Mouse (Mus musculus) neural tube, embryonic 14.5 days (tissue): ENCODE measurements at regions not wholly inside any gene's neighbourhood (a gene's known extent, or its start where the extent isn't known, plus 50 kb on each side); places are given as distances from the start of the nearest gene placed in this dataset.

ENCODE experiments used
- ATAC-seq: fragments of 200-750 bp; cut with Nextera tagmentation; 2 replicates; pipeline ENCODE4 v1.8.0; 2017; ENCODE audit warnings: low read depth, mild to moderate bottlenecking, moderate TSS enrichment, moderate library complexity
- H3K27ac ChIP-seq: fragments of 300-500 bp; sonication (generic); 2 replicates; pipeline ENCODE4 v1.5.1; 2014; ENCODE audit warnings: low read depth, mild to moderate bottlenecking, control low read depth, low read length, moderate library complexity, mixed read lengths
- H3K27me3 ChIP-seq: fragments of 300-500 bp; sonication (generic); 2 replicates; pipeline ENCODE4 v1.6.1; 2014; ENCODE audit warnings: low read length; ENCODE audit not compliant: control insufficient read depth, insufficient read depth
- H3K36me3 ChIP-seq: fragments of 300-500 bp; sonication (generic); 2 replicates; pipeline ENCODE4 v1.6.1; 2014; ENCODE audit warnings: low read length, mixed read lengths; ENCODE audit not compliant: control insufficient read depth, insufficient read depth
- H3K4me1 ChIP-seq: fragments of 300-500 bp; sonication (generic); 2 replicates; pipeline ENCODE4 v1.6.1; 2014; ENCODE audit warnings: low read length; ENCODE audit not compliant: control insufficient read depth, insufficient read depth
- H3K4me2 ChIP-seq: fragments of 300-500 bp; sonication (generic); 2 replicates; pipeline ENCODE4 v1.6.1; 2014; ENCODE audit warnings: mild to moderate bottlenecking, low read depth, low read length, control low read depth
- H3K4me3 ChIP-seq: fragments of 300-500 bp; sonication (generic); 2 replicates; pipeline ENCODE4 v1.5.1; 2014; ENCODE audit warnings: low read depth, low read length, control low read depth, mixed read lengths
- H3K9ac ChIP-seq: fragments of 300-500 bp; sonication (generic); replicated peaks from 2 replicates; pipeline ENCODE4 v1.6.1; 2014; ENCODE audit warnings: low read depth, mild to moderate bottlenecking, control low read depth, low read length, mixed read lengths
- H3K9me3 ChIP-seq: fragments of 300-500 bp; sonication (generic); 2 replicates; pipeline ENCODE4 v1.6.1; 2016; ENCODE audit warnings: low read length; ENCODE audit not compliant: control insufficient read depth
- WGBS: fragments of 180-500 bp; shearing (Covaris S2); extraction: QIAGEN DNeasy Blood & Tissue Kit; methylation state at CpG from one replicate; pipeline ENCODE4 v1.1.7; 2014; 5-methylcytosine and 5-hydroxymethylcytosine counted together

DNA sequence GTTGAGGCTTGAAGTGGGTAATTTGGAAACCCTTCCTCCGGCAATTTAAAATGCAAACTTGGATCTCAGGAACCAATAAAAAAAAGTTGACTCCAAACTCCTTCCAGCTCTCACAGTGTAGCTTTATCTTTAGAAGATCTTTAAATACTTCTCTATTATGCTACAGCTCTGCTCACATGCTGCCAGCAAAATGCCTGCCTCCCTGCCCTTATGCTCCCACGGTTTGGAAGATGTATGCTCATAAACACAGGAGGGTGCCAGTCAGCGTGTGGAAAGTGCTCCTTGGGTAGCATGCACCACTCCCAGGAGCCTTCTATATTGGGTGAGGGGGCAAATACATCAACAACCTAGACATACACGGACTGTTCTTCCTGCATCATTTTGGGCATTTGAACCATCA is 123.2 kb upstream of the Arl4c start:
- Histone ChIP-seq H3K9ac (no peak overlapping the region), H3K4me3 (no peak overlapping the region), H3K9me3 (no peaks in the 10 kb centered on the region), H3K36me3 (no peaks in the 10 kb centered on the region), H3K27me3 (no peaks in the 10 kb centered on the region), H3K27ac (no peak overlapping the region), H3K4me2 (no peak overlapping the region), H3K4me1 (no peaks in the 10 kb centered on the region)
- no peak for ATAC-seq
- WGBS = 78% methylated on average over 4 of the region's 4 CpGs

DNA sequence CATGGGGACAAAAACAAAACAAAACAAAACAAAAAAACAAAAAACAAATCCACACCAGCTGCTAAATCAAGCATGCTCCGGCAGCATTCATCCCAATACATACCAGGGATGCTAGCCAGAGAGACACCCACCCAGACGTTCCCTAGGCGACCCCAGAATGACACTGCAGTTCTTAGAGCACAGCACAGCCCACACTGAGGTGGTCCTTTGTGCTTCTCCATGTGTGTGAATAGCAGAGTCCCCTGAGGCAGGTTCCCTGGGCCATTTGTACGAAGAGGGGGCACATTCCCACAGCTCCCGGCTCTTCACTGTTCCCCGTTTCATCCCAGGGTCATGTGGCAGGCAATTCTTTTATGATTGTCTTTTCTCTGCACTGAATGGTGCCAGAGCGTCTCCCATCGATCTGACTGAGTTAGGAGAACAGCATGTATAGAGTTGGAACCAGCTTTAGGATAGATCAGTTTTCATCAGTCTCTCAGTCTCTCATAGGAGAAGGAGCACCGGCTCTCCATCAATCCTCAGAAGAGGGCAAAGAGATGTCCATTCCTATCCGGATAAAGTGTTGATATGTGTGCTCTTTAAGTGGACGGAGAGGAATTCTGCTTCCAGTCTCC is 136.7 kb upstream of the Arl4c start:
- peak; percentile 64; the same call in 1 of the 2 replicates for ATAC-seq
- Histone ChIP-seq H3K36me3 (no peaks in the 10 kb centered on the region), H3K27ac (no peak overlapping the region), H3K9ac (no peak overlapping the region), H3K27me3 (no peaks in the 10 kb centered on the region), H3K4me1 (peaks cover 17% of the 10 kb centered on the region), H3K9me3 (no peaks in the 10 kb centered on the region), H3K4me2 (no peak overlapping the region), H3K4me3 (no peak overlapping the region)
- WGBS = 16% methylated on average over 11 of the region's 11 CpGs

DNA sequence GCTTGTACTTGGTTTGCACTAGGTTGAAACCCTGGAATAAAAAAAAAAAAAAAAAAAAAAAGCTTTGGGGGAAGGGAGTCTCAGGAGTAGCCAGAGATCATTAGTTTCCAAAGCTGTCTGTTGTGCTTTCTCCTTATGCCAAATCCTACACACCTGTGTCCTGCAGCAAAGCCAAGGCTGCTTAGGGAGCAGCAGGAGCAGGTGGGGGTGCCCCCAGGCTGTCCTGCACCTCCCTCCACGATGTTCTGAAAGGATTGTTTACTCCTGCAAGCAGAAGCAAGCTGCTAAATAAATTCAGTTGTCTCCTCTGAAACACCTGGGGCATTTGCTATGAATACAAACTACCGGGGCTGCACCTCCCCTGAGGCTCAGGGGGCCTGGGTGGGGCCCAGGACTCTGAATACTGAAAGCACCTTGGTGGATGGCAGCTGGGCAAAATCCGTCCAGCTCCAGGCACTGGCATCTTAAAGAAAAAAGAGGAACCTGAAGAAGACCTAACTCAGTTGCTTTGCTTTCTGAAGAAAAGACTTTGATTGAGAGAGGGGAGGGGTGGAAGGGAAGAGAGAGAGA is 137.5 kb upstream of the Arl4c start:
- H3K27me3 ChIP-seq = no peaks in the 10 kb centered on the region
- peak overlapping the region; percentile 78 for H3K27ac ChIP-seq
- WGBS = 9% methylated on average over 3 of the region's 3 CpGs
- no peak overlapping the region for H3K4me2 ChIP-seq
- no peak overlapping the region for H3K4me3 ChIP-seq
- H3K9me3 ChIP-seq = no peaks in the 10 kb centered on the region
- H3K4me1 ChIP-seq = peaks cover 17% of the 10 kb centered on the region
- ATAC-seq = no peak
- H3K36me3 ChIP-seq = no peaks in the 10 kb centered on the region
- no peak overlapping the region for H3K9ac ChIP-seq

DNA sequence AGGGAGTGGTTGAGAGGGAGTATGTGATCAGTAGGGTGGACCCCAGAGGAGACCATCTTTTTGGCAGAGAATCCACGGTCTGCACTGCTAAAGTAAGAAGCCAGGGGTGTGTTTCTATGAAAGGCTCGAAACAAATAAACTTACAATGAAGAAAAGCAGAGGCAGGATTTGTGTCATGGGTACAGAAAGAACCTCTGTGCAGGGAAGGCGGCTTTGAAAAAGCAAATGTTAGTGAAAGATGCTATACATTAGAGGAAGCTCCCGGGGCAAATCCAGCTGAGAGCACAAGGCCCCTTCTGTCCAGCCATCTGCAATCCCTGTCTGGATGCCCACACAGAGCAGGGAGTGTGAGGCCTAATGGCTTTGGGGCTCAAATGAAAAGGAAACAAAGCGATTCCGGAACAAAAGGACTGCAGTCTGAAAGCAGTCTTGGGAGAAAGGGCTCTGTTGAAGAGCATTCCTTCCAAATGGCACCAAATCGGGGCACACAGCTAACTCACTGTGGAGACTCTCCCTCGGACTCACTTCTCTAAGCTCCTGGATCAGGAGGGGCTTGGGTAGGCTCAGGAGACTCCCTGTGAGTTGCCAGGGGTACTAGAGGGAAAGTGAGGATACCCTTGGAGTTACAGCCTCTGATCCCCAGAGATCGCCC is 138.1 kb upstream of the Arl4c start:
- H3K27me3 ChIP-seq = no peaks in the 10 kb centered on the region
- 17% methylated on average over 9 of the region's 9 CpGs for WGBS
- no peaks in the 10 kb centered on the region for H3K9me3 ChIP-seq
- peak overlapping the region; percentile 78 for H3K27ac ChIP-seq
- ATAC-seq = peak; percentile 80
- no peak overlapping the region for H3K9ac ChIP-seq
- no peak overlapping the region for H3K4me3 ChIP-seq
- no peak overlapping the region for H3K4me2 ChIP-seq
- no peaks in the 10 kb centered on the region for H3K36me3 ChIP-seq
- peaks cover 17% of the 10 kb centered on the region for H3K4me1 ChIP-seq

DNA sequence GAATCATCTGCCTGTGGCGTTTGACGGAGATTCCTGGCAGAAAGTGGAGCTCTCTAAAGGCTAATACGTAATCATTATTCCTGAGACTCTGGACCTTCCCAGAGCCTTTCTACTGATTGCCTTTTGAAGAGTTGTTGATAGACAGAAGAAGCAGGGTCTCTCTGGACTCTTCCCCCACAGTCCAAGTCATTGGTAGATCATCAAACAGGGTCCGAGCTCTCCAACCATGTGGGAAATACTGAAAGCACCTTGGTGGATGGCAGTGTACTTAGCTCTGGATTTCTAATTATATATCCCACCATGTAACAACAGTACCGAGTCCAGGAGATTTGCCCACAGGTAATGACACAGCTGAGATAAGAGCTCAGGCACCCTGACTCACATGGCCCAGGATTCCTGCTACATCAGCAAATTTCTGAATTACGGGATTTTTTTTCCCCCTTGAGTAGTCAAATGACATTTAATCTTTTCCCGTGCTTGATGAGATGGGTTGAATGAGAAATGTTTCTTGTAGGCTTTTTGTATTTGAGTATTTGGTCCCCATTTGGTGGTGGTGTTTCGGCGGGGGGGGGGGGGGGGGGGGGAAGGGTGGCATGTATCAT is 139.1 kb upstream of the Arl4c start:
- Histone ChIP-seq H3K9ac (no peak overlapping the region), H3K36me3 (no peaks in the 10 kb centered on the region), H3K4me3 (no peak overlapping the region), H3K9me3 (no peaks in the 10 kb centered on the region), H3K27ac (peak overlapping the region; percentile 39; the same call in 1 of the 2 replicates), H3K4me1 (peaks cover 17% of the 10 kb centered on the region), H3K4me2 (no peak overlapping the region), H3K27me3 (no peaks in the 10 kb centered on the region)
- 60% methylated on average over 8 of the region's 9 CpGs for WGBS
- ATAC-seq = no peak

DNA sequence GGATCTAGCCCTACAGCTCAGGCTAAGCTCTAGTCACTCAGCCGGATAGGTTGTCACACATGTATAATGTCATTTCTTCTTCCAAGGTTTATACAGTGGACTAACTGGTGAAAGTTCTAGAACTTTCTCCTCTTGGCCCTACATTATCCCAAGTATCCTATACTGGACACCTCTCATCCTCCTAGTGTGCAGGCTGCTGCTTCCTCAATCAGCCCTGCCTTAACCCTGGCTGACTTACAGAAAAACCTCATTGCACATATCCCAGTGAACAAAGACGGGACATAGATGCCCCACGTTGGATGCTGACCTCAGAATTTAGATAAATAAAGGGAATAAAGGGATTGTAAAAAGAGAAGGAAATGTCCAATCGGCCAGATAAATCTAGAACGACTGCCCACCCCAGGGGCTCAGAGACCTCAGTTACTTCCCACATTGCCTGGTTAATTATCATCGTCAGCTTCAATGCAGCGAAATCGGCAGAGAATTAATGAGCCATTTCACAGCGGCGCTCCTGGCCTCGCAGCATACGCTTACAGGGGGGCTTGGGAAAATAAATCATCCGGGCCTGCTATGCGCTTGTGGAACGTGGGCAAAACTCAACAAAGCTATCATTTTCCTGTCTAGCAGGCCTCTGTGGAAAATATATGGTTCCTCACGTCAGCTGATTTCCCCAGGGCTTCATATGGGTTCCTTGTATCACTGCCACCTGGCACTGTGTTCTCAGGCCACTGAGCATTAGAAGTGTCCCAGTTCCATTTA is 145.5 kb upstream of the Arl4c start:
- H3K9ac ChIP-seq = no peak overlapping the region; the same call in 1 of the 2 replicates
- no peaks in the 10 kb centered on the region for H3K36me3 ChIP-seq
- ATAC-seq = peak; percentile 89
- no peaks in the 10 kb centered on the region for H3K27me3 ChIP-seq
- no peak overlapping the region for H3K4me3 ChIP-seq
- peak overlapping the region; percentile 66 for H3K27ac ChIP-seq
- 10% methylated on average over 16 of the region's 16 CpGs for WGBS
- H3K4me1 ChIP-seq = peaks cover 18% of the 10 kb centered on the region; the same call in 1 of the 2 replicates
- H3K4me2 ChIP-seq = 0 out of 2 replicates have a peak overlapping the region, but pooled peaks have one; percentile 17
- H3K9me3 ChIP-seq = no peaks in the 10 kb centered on the region

DNA sequence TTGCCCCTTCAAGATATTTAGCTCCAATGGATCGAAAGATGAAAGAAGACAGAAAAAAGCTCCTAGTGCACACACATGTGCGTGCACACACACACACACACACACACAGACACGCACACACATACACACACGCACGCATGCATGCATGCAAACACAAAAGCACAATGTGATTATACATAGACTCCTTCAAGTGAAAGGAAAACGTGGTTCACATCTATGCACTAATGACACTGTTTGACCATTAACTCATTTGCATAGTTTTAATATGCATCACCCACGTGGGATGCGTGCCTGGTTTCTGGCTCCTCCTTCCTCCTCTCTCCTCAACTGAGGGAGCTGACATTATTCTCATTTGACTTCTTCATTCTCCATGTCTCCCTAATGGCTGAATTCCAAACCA is 146.2 kb upstream of the Arl4c start:
- Histone ChIP-seq H3K4me1 (peaks cover 18% of the 10 kb centered on the region; the same call in 1 of the 2 replicates), H3K9me3 (no peaks in the 10 kb centered on the region), H3K36me3 (no peaks in the 10 kb centered on the region), H3K9ac (no peak overlapping the region), H3K27ac (peak overlapping the region; percentile 66), H3K4me2 (no peak overlapping the region), H3K27me3 (no peaks in the 10 kb centered on the region), H3K4me3 (no peak overlapping the region)
- ATAC-seq = peak; percentile 59
- 35% methylated on average over 8 of the region's 8 CpGs for WGBS

DNA sequence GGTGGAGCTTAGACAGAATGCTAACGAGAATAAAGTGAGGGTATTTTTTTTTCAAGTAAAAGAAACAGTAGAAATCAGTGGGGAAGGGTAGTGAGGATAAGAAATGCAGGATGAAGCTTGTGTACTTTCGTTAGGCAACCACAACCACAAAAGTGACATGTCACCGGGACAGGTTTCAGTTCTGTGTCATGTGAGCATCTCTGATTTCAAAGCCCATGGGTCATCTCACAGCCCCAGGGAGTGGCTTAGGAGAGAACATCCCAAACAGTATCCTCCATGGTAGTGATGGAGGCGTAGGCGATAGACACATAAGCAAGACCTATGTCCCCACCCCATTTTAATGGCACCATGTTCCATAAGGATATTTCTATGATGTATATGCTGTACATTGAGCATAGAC is 147.4 kb upstream of the Arl4c start:
- no peaks in the 10 kb centered on the region for H3K36me3 ChIP-seq
- H3K9ac ChIP-seq = no peak overlapping the region
- H3K27ac ChIP-seq = no peak overlapping the region
- no peak overlapping the region for H3K4me3 ChIP-seq
- WGBS = 87% methylated on average over 5 of the region's 5 CpGs
- no peaks in the 10 kb centered on the region for H3K9me3 ChIP-seq
- H3K27me3 ChIP-seq = no peaks in the 10 kb centered on the region
- H3K4me1 ChIP-seq = peaks cover 18% of the 10 kb centered on the region; the same call in 1 of the 2 replicates
- H3K4me2 ChIP-seq = no peak overlapping the region
- ATAC-seq = no peak
